ENCODE assay signal across 8 mouse cellular contexts in the genomic region with DNA sequence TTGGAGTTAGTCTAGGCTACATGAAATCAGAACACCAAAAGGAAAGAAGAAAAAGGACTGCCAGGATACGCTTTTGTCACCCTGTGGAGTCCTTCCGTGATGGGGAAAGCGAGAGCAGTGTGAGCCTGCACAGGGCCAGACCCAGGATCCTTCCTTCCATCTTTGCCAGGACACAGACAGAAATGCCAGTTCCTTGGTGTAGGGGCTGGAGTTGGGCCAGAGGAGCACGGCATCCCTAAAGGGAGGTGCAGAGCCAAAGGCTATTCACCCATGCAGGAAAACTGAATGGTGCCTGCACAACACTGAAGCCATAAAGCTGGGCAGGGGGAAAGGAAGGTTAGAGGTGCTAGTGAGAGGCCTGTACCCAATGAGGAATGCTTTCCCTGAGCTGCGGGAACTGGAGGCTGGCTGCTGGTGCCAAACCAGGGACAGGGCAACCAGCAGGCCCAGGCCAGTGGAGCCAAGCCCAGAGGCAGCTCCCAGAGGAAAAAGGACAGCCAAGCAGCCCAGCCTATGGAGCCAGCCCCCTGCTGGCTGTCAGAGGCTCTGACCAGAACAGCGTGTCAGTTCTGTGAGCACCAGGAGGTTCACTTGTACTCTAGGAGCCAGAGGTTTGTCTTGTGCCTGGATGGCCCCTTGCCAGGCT. TPM values are rescaled to one million over a fixed set of nuclear protein-coding genes. Genes with fewer than 3 reads are reported as not detected.
DNase-seq lines count a peak whose midpoint lies in the region; ATAC-seq lines count a peak whose summit lies in the region.
"Had no signal": no experiment of that assay in that cellular context is flagged by ENCODE, and none has a peak within 500 bp of the region (broad histone marks: within the 10 kb centered on the region; RNA-seq: fewer than 3 reads in every experiment).

No protein-coding gene starts in this region.

- ATAC-seq in embryonic facial prominence, embryonic 11.5 days (replicated peaks; ENCODE audit: insufficient number of reproducible peaks, low FRiP score, low TSS enrichment, low read depth), result peak; percentile 57; the same call in 1 of the 2 replicates
- peak; percentile 77 for ATAC-seq in lung, embryonic 15.5 days (ENCODE audit: borderline replicate concordance, extremely low read depth, low FRiP score, low TSS enrichment)

- H3K27me3 ChIP-seq in embryonic facial prominence, embryonic 11.5 days (ENCODE audit: control insufficient read depth, insufficient read depth, low read length), result no peaks in the 10 kb centered on the region
- H3K27me3 ChIP-seq in heart, embryonic 10.5 days (ENCODE audit: insufficient read depth, poor library complexity, severe bottlenecking), result no peaks in the 10 kb centered on the region
- no peaks in the 10 kb centered on the region for H3K27me3 ChIP-seq in lung, embryonic 15.5 days
- H3K27me3 ChIP-seq: embryonic facial prominence, embryonic 13.5 days had no signal

- H3K4me2 ChIP-seq in embryonic facial prominence, embryonic 11.5 days (ENCODE audit: low read depth, low read length), result no peak overlapping the region
- no peak overlapping the region for H3K4me2 ChIP-seq in lung, embryonic 15.5 days
- H3K4me2 ChIP-seq: embryonic facial prominence, embryonic 13.5 days had no signal

- no peak overlapping the region for H3K27ac ChIP-seq in embryonic facial prominence, embryonic 11.5 days (replicated peaks; ENCODE audit: low read depth, low read length)
- H3K27ac ChIP-seq in heart, embryonic 10.5 days, result peak overlapping the region; percentile 74
- H3K27ac ChIP-seq in lung, embryonic 15.5 days, result peak overlapping the region; percentile 41; the same call in 1 of the 2 replicates
- H3K27ac ChIP-seq: embryonic facial prominence, embryonic 13.5 days had no signal

- H3K4me3 ChIP-seq in embryonic facial prominence, embryonic 11.5 days (ENCODE audit: low read depth, low read length), result no peak overlapping the region
- H3K4me3 ChIP-seq in heart, embryonic 10.5 days, result no peak overlapping the region
- H3K4me3 ChIP-seq in lung, embryonic 15.5 days, result no peak overlapping the region
- H3K4me3 ChIP-seq: embryonic facial prominence, embryonic 13.5 days had no signal

- 62% methylated on average over 6 of the region's 6 CpGs for WGBS in embryonic facial prominence, embryonic 11.5 days
- 63% methylated on average over 6 of the region's 6 CpGs for WGBS in heart, embryonic 10.5 days
- 65% methylated on average over 6 of the region's 6 CpGs for WGBS in lung, embryonic 15.5 days

- no peaks in the 10 kb centered on the region for H3K4me1 ChIP-seq in embryonic facial prominence, embryonic 11.5 days (ENCODE audit: control insufficient read depth, insufficient read depth, low read length)
- H3K4me1 ChIP-seq in heart, embryonic 10.5 days, result peaks cover 32% of the 10 kb centered on the region
- H3K4me1 ChIP-seq in lung, embryonic 15.5 days, result peaks cover 13% of the 10 kb centered on the region
- H3K4me1 ChIP-seq: embryonic facial prominence, embryonic 13.5 days had no signal

- DNase-seq in 416B (ENCODE audit: low read depth), result peak; percentile 53
- peak; percentile 58 for DNase-seq in Muller cell, postnatal 12 days (ENCODE audit: inconsistent ontology term)
- peak; percentile 54 for DNase-seq in embryonic facial prominence, embryonic 11.5 days (ENCODE audit: low spot score)
- DNase-seq in heart, embryonic 10.5 days (ENCODE audit: low spot score), result no peak
- DNase-seq in kidney, adult 9 months, result peak; percentile 79
- peak; percentile 35 for DNase-seq in right cerebral cortex, postnatal 14 days

- no peaks in the 10 kb centered on the region for H3K9me3 ChIP-seq in embryonic facial prominence, embryonic 11.5 days (replicated peaks; ENCODE audit: control insufficient read depth, low read length)
- H3K9me3 ChIP-seq in heart, embryonic 10.5 days, result no peaks in the 10 kb centered on the region
- H3K9me3 ChIP-seq in lung, embryonic 15.5 days, result no peaks in the 10 kb centered on the region
- H3K9me3 ChIP-seq: embryonic facial prominence, embryonic 13.5 days had no signal

- no peaks in the 10 kb centered on the region for H3K36me3 ChIP-seq in embryonic facial prominence, embryonic 11.5 days (replicated peaks; ENCODE audit: control insufficient read depth, insufficient read depth, low read depth, low read length)
- no peaks in the 10 kb centered on the region for H3K36me3 ChIP-seq in heart, embryonic 10.5 days
- no peaks in the 10 kb centered on the region for H3K36me3 ChIP-seq in lung, embryonic 15.5 days
- H3K36me3 ChIP-seq: embryonic facial prominence, embryonic 13.5 days had no signal

- H3K9ac ChIP-seq in embryonic facial prominence, embryonic 11.5 days (replicated peaks; ENCODE audit: low read length), result no peak overlapping the region
- no peak overlapping the region; the same call in 1 of the 2 replicates for H3K9ac ChIP-seq in lung, embryonic 15.5 days
- H3K9ac ChIP-seq: embryonic facial prominence, embryonic 13.5 days had no signal

RNA-seq across cellular contexts. Expression of a gene that starts 32.4 kb away (rescaled TPM):
- polyA plus RNA-seq in embryonic facial prominence, embryonic 11.5 days (2014; fragmentation: Nextera tagmentation; extraction: Ambion mirVana), result 68.0 and 68.6 TPM in 2 replicates
- polyA plus RNA-seq in heart, embryonic 10.5 days (2016; fragmentation: Nextera tagmentation; extraction: Ambion mirVana), result 64.8 and 68.6 TPM in 2 replicates
- polyA plus RNA-seq in lung, embryonic 15.5 days (2015; fragmentation: Nextera tagmentation; extraction: Ambion mirVana), result 83.5 and 84.8 TPM in 2 replicates

RNA-seq across cellular contexts. Expression of a gene that starts 49.1 kb away (rescaled TPM):
- 15.0 and 16.6 TPM in 2 replicates for polyA plus RNA-seq in embryonic facial prominence, embryonic 11.5 days (2014; fragmentation: Nextera tagmentation; extraction: Ambion mirVana)
- polyA plus RNA-seq in heart, embryonic 10.5 days (2016; fragmentation: Nextera tagmentation; extraction: Ambion mirVana), result 10.2 and 17.0 TPM in 2 replicates
- polyA plus RNA-seq in lung, embryonic 15.5 days (2015; fragmentation: Nextera tagmentation; extraction: Ambion mirVana), result 12.3 and 13.0 TPM in 2 replicates
